Mouse (Mus musculus) lung, postnatal 10 days (tissue): ENCODE data around the gene Rnf103.

Experiments used
- DNase-seq: peaks from one replicate; pipeline ENCODE4 v3.0.0; 2021

Rnf103 gene

DNA sequence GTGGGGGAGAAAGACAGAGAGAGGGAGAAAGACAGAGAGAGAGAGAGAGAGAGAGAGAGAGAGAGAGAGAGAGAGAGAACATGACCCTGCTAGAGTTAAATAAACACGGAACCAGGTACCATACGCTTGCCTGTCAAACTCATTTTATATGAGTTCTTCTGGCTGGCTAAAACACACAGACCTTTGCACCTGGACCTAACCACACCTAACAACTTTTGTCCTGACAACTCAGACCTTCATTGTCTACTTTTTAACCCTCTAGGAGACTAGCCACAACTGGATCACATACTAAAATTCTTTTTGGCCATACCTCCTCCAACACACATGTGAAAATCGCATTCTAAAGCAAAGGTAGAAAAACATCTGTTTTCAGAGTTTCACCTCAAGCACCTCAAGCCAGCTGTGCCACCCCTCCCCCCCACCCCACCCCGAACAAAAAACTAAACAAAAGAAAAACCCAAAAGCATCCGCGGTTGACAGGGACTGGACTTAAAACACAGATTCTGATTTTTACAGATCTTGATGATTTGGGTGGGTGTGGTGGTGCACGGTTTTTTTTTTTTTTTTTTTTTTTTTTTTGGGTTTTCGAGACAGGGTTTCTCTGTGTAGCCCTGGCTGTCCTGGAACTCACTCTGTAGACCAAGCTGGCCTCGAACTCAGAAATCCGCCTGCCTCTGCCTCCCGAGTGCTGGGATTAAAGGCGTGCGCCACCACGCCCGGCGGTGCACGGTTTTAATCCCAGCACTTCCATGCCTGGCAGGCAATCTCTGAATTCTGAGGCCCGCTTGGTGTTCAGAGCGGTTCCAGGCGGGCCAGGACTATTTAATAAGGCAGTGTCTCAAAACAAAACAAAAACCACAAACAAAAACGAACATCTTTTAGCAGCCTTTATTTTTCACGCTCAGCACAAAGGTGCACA is 679 bp upstream of the Rnf103 start:
- DNase-seq: no peak

- DNase-seq: peak; percentile 55
Measured at GRCm38 (mm10) chr6:71494341-71495020, 787 bp downstream of the Rnf103 start.

GRCm38 (mm10) chr6:71500575-71500974 is 6.9 kb downstream of the Rnf103 start:
- no peak for DNase-seq

DNA sequence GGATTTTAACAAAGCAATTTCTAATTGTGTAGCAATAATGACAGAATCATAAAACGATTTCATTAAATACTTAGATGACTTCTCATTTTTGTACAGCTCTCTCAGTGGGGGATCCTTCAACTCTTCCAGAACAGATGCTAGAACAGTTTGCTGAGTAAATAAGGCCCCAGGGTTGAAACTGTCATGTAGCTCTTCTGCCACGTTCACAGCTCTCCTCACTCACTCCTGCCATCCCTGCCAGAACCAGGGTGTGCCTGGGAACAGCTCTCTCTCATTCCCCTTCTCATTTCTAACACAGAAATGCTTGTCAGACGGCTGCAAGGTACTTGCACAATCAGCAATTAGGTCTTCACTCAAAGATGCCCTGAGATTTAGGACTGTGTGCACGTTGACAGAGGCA is 9.3 kb downstream of the Rnf103 start:
- DNase-seq: no peak

DNA sequence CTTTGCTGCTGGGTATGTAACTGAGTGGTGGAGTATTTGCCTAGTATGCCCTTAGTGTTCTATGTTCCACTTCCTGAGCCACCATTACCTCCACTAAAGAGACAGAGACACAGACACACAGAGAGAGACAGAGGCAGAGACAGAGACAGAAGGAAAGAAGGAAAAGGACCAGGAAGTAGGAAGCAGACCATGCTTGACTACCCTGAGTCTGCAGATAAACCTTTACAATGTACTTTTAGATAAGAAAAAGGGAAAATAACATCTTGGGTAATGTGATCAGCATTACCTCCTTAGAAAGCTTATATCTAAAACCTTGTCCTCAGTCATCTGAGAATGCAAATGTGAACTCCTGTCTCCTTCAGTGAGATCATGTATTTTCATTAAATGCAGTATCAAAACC is 10.0 kb downstream of the Rnf103 start:
- DNase-seq: no peak

DNA sequence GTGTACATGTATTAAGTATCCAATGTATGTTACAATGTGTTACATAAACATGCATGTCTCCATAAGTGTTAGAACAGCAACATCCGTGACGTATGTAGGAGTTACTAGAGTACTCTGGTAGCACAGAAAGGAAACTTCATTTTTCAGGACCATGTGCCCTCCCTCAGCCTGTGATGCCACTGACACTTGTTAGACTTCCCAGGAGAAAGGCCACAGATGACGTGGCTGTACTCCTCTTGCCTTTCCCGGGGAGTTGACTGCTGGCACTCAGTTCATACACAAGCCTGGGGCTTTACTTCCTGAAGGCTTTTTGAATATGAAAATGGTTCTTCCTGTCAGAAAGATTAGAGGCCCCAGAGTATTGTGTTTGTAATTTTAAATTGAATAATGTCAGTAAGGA is 10.4 kb downstream of the Rnf103 start:
- peak; percentile 28 for DNase-seq

DNA sequence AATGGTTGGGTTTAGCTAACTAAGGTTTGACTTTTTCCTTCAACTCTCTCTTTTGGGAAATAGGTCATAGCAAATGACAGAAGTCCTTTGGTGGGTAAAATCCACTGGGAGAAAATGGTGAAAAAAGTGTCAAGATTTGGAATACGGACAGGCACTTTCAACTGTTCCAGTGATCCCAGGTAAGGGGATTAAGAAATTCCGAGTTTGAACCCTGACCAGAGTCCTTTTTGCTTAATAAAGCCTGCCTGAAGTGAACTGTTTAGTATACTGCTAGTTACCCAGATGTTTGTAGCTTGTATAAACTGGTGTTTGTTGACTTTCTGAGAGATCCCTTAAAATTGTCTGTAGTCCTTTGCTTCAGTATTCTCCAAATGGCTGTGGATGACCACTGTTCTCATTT is 12.0 kb downstream of the Rnf103 start:
- no peak for DNase-seq

DNA sequence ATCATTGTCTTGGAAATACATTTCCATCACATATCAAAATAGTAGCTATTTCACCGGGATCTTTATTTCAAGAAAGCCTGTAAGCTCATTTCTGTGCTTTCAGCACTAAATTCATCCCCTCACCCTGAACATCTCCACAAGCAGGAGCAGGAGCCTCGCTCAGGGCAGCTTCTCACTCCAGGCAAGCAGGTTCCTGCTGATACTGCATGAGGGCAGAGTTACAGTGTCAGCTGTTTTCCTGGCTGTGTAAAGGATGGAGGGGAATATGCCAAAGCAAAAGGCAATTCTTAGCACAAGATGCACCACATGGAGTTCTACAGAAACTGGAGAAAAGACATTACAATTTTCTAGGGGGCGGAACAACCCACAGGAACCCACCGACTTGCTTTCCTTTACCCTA is 25.8 kb downstream of the Rnf103 start:
- no peak for DNase-seq

- no peak for DNase-seq
Measured at GRCm38 (mm10) chr6:71525556-71525955, 31.9 kb downstream of the Rnf103 start.

- DNase-seq: no peak
Measured at GRCm38 (mm10) chr6:71527056-71527455, 33.4 kb downstream of the Rnf103 start.

DNA sequence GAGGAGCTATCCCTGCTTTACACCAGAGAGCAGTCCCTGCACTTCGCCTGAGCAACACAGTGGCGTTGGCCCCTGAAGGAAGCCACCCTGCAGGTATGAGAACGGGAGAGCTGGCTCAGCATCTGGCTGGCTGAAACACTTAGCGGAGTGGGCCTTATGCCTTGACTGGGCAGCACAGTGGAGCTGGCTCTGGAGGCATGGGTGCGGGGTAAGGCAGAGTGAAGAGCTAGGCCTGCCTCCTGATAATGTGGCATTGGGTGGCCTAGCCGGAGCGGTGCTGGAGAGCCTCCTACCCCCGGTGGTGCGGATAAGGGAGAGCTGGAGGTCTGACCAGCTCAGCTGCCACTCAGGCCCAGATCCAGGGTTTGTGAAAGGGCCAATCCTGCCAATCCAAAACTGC is 34.1 kb downstream of the Rnf103 start:
- DNase-seq: no peak

DNA sequence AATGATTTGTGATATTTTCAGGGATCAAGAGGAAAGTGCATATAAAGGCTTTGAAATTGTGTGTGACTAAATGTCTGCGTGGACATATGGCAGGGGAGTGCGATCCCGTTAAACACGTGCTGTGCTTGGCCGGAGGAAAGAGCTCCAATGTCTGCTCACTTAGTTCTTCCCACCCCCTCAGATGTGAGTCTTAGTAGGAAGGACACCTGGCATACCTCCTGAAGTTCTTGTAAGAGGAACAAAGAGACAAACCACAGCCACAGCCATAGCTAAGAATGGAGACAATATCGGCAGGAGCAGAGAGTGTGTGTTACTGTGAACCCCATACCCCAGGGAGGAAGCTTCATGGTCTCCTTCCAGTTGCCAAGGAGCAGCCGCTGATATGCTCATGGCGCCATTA is 36.5 kb downstream of the Rnf103 start:
- no peak for DNase-seq

GRCm38 (mm10) chr6:71537286-71537685 is 43.6 kb downstream of the Rnf103 start:
- peak; percentile 18 for DNase-seq

GRCm38 (mm10) chr6:71543686-71544499 is 50.2 kb downstream of the Rnf103 start, which contains the start of gene Chmp3:
Chmp3 (plus strand) TSS chr6:71543797.
- peak; percentile 97 for DNase-seq

GRCm38 (mm10) chr6:71555507-71555951 is 61.8 kb downstream of the Rnf103 start:
- peak; percentile 41 for DNase-seq

GRCm38 (mm10) chr6:71556826-71557225 is 63.1 kb downstream of the Rnf103 start:
- no peak for DNase-seq
